ENCODE assay signal across 9 mouse cellular contexts in genomic region chr7:92743325-92743724, GRCm38 (mm10). TPM values are rescaled to one million over a fixed set of nuclear protein-coding genes. Genes with fewer than 3 reads are reported as not detected.
A peak's percentile ranks its signal among the peaks of the same experiment; 100 is the strongest.
DNase-seq lines count a peak whose midpoint lies in the region; ATAC-seq and TF ChIP-seq lines count a peak whose summit lies in the region.
"Had no signal": no experiment of that assay in that cellular context is flagged by ENCODE, and none has a peak within 500 bp of the region (broad histone marks: within the 10 kb centered on the region; RNA-seq: fewer than 3 reads in every experiment).

No protein-coding gene starts in this region.

- peak overlapping the region; percentile 68 for H3K4me3 ChIP-seq in erythroblast, embryonic 14.5 days (replicated peaks)
- H3K4me3 ChIP-seq in E14TG2a.4 (replicated peaks; ENCODE audit: low read length) = peak overlapping the region; percentile 97
- H3K4me3 ChIP-seq in hindbrain, embryonic 11.5 days (ENCODE audit: low read depth, low read length) = peak overlapping the region; percentile 53
- H3K4me3 ChIP-seq in midbrain, embryonic 11.5 days (ENCODE audit: low read depth, low read length) = peak overlapping the region; percentile 75

- no peak for TF ChIP-seq CTCF in E14TG2a.4 (conservative IDR thresholded peaks at IDR 0.05; ENCODE audit: low read length)

- intact Hi-C loops in left cerebral cortex, postnatal 14 days (cut with DNase I) = loop anchor here (5.0 to 10.0 kb wide), 4 partner anchors 34 to 124 kb away; partner anchors contain the start of gene Pcf11

- H3K27ac ChIP-seq in hindbrain, embryonic 11.5 days (ENCODE audit: low read depth, low read length) = no peak overlapping the region
- H3K27ac ChIP-seq in midbrain, embryonic 11.5 days (ENCODE audit: low read depth, low read length) = no peak overlapping the region

- peaks cover 11% of the 10 kb centered on the region for H3K27me3 ChIP-seq in erythroblast, embryonic 14.5 days (ENCODE audit: control insufficient read depth)
- H3K27me3 ChIP-seq in E14TG2a.4 (ENCODE audit: insufficient read depth, low read length) = no peaks in the 10 kb centered on the region
- H3K27me3 ChIP-seq in hindbrain, embryonic 11.5 days (ENCODE audit: control insufficient read depth, insufficient read depth, low read length) = no peaks in the 10 kb centered on the region
- H3K27me3 ChIP-seq in midbrain, embryonic 11.5 days (ENCODE audit: control insufficient read depth, insufficient read depth, low read length) = no peaks in the 10 kb centered on the region

- DNase-seq in hindbrain, embryonic 11.5 days (ENCODE audit: low spot score) = no peak
- no peak for DNase-seq in midbrain, embryonic 11.5 days (ENCODE audit: low spot score, missing footprints)
- no peak for DNase-seq in cerebellum, adult 9-11 months
- no peak for DNase-seq in layer of hippocampus, postnatal 10 days (ENCODE audit: low spot score in 2 of 2)
- no peak for DNase-seq in left cerebral cortex, postnatal 14 days (ENCODE audit: low spot score in 2 of 2)
- DNase-seq: kidney, adult 18-20 months had no signal

- H3K4me2 ChIP-seq in hindbrain, embryonic 11.5 days (replicated peaks; ENCODE audit: low read depth, low read length) = peak overlapping the region; percentile 84
- peak overlapping the region; percentile 77 for H3K4me2 ChIP-seq in midbrain, embryonic 11.5 days

- WGBS in hindbrain, embryonic 11.5 days = 7% methylated on average over 6 of the region's 6 CpGs
- WGBS in midbrain, embryonic 11.5 days = 3% methylated on average over 6 of the region's 6 CpGs

- H3K4me1 ChIP-seq in erythroblast, embryonic 14.5 days (ENCODE audit: control insufficient read depth) = peaks cover 51% of the 10 kb centered on the region
- peaks cover 52% of the 10 kb centered on the region for H3K4me1 ChIP-seq in E14TG2a.4 (replicated peaks; ENCODE audit: low read depth, low read length)
- H3K4me1 ChIP-seq in hindbrain, embryonic 11.5 days (replicated peaks; ENCODE audit: control insufficient read depth, insufficient read depth, low read length) = no peaks in the 10 kb centered on the region
- peaks cover 23% of the 10 kb centered on the region for H3K4me1 ChIP-seq in midbrain, embryonic 11.5 days (ENCODE audit: control insufficient read depth, insufficient read depth, low read length)

- H3K9me3 ChIP-seq in erythroblast, embryonic 14.5 days (ENCODE audit: control insufficient read depth, low read length) = no peaks in the 10 kb centered on the region
- no peaks in the 10 kb centered on the region for H3K9me3 ChIP-seq in E14TG2a.4 (ENCODE audit: low read length)
- H3K9me3 ChIP-seq in hindbrain, embryonic 11.5 days (ENCODE audit: control insufficient read depth, low read length) = no peaks in the 10 kb centered on the region
- no peaks in the 10 kb centered on the region for H3K9me3 ChIP-seq in midbrain, embryonic 11.5 days (ENCODE audit: control insufficient read depth, low read length)

- H3K9ac ChIP-seq in hindbrain, embryonic 11.5 days (ENCODE audit: low read depth, low read length) = no peak overlapping the region
- peak overlapping the region; percentile 44; the same call in 1 of the 2 replicates for H3K9ac ChIP-seq in midbrain, embryonic 11.5 days (ENCODE audit: low read length)

- peaks cover 26% of the 10 kb centered on the region for H3K36me3 ChIP-seq in erythroblast, embryonic 14.5 days (ENCODE audit: control insufficient read depth)
- H3K36me3 ChIP-seq in E14TG2a.4 (ENCODE audit: insufficient read depth, low read length) = peaks cover 20% of the 10 kb centered on the region
- no peaks in the 10 kb centered on the region for H3K36me3 ChIP-seq in hindbrain, embryonic 11.5 days (ENCODE audit: control insufficient read depth, insufficient read depth, low read length)
- H3K36me3 ChIP-seq in midbrain, embryonic 11.5 days (ENCODE audit: control insufficient read depth, insufficient read depth, low read length) = no peaks in the 10 kb centered on the region

- no peak for ATAC-seq in erythroblast, adult 5-6 weeks (replicated peaks; ENCODE audit: low FRiP score, poor library complexity, severe bottlenecking)
- ATAC-seq in hindbrain, embryonic 11.5 days (ENCODE audit: low FRiP score) = no peak
- no peak for ATAC-seq in midbrain, embryonic 11.5 days (ENCODE audit: low FRiP score)

RNA-seq across cellular contexts. Expression of gene Rab30, which starts 1.9 kb away (rescaled TPM):
- 0.09 and 0.18 TPM in 2 replicates for polyA plus RNA-seq in erythroblast, embryonic 14.5 days (2012)
- 30.4 and 43.3 TPM in 2 replicates for total RNA-seq in erythroblast, adult 5-6 weeks (2015; ENCODE audit: low replicate concordance)
- total RNA-seq in erythroblast, adult 5-6 weeks (2017; ENCODE audit: low replicate concordance) = 15.8 and 25.8 TPM in 2 replicates
- 24.0 and 24.5 TPM in 2 replicates for polyA plus RNA-seq in hindbrain, embryonic 11.5 days (2014; fragmentation: Nextera tagmentation; extraction: Ambion mirVana)
- polyA plus RNA-seq in midbrain, embryonic 11.5 days (2014; fragmentation: Nextera tagmentation; extraction: Ambion mirVana) = 19.4 and 20.0 TPM in 2 replicates
- 10 to 100 TPM; 43.7 to 44.0 TPM for total RNA-seq in layer of hippocampus, postnatal 10 days (2021)
- 10 to 100 TPM; 32.6 to 36.0 TPM for total RNA-seq in left cerebral cortex, postnatal 14 days (2021)
